Mouse (Mus musculus) mouse embryonic stem cell (cell line): ENCODE measurements at regions not wholly inside any gene's neighbourhood (a gene's known extent, or its start where the extent isn't known, plus 50 kb on each side); places are given as distances from the start of the nearest gene placed in this dataset.

Experiments used
- in situ Hi-C, 2 experiments: fragments of 300-500 bp; cut with MboI; formaldehyde crosslinking; loops; 1 replicate in 1 of 2; 3 replicates in 1 of 2; pipeline ENCODE4 v1.14.3; 2019 to 2020; ENCODE audit warnings: low sequenced_read_pairs in 2 of 2, low pct_unique_long_range_greater_than_20kb in 1 of 2, mixed read lengths in 1 of 2; ENCODE audit not compliant: unreplicated experiment in 1 of 2

- in situ Hi-C loops: no loop called here
These were observed 381.8 kb downstream of the H2al1n start for GRCm38 (mm10) chrX:14592793-14593192.

- in situ Hi-C loops: no loop called here
These were observed 385.9 kb downstream of the H2al1n start for GRCm38 (mm10) chrX:14596799-14597198.

- in situ Hi-C loops: no loop called here
These were observed 391.0 kb downstream of the H2al1n start for GRCm38 (mm10) chrX:14601916-14602315.

GRCm38 (mm10) chrX:14609196-14609595 lies 398.2 kb downstream of the H2al1n start:
- in situ Hi-C loops: no loop called here

- in situ Hi-C loops: no loop called here
These were observed 417.4 kb downstream of the H2al1n start for GRCm38 (mm10) chrX:14628267-14628901.

GRCm38 (mm10) chrX:14639378-14639777 lies 428.4 kb downstream of the H2al1n start:
- in situ Hi-C loops: no loop called here

GRCm38 (mm10) chrX:14664852-14665251 lies 453.9 kb downstream of the H2al1n start:
- in situ Hi-C loops: no loop called here

- in situ Hi-C loops: loop anchor here in 1 of 2 experiments (25.0 kb wide), 1 partner anchor 91 kb away; no protein-coding TSS in a partner anchor
These were observed 485.4 kb downstream of the H2al1n start for GRCm38 (mm10) chrX:14696375-14696774.

- in situ Hi-C loops: no loop called here
These were observed 528.1 kb downstream of the H2al1n start for GRCm38 (mm10) chrX:14738999-14739398.
